In genomic region chr1:118388757-118389453, GRCm38 (mm10) we compare ENCODE assay signal across 8 mouse cellular contexts. TPM values are rescaled to one million over a fixed set of nuclear protein-coding genes. Genes with fewer than 3 reads are reported as not detected.
DNase-seq lines count a peak whose midpoint lies in the region; ATAC-seq lines count a peak whose summit lies in the region.

Gene Clasp1 (plus strand): TSS chr1:118389058.

- peaks cover 45% of the 10 kb centered on the region for H3K79me2 ChIP-seq in macrophage (ENCODE audit: inconsistent target)

- H3K4me2 ChIP-seq in hindbrain, embryonic 16.5 days (ENCODE audit: low read length), result peak within 1 kb of the TSS; percentile 85

- H3K36me3 ChIP-seq in hindbrain, embryonic 16.5 days (ENCODE audit: control insufficient read depth, insufficient read depth, low read length), result no peaks in the 10 kb centered on the region
- no peaks in the 10 kb centered on the region for H3K36me3 ChIP-seq in macrophage (ENCODE audit: inconsistent target)

- peak within 1 kb of the TSS; percentile 91 for H3K9ac ChIP-seq in hindbrain, embryonic 16.5 days (ENCODE audit: low read depth, low read length)

- H3K9me3 ChIP-seq in hindbrain, embryonic 16.5 days (ENCODE audit: control insufficient read depth, low read length), result no peaks in the 10 kb centered on the region

- WGBS in hindbrain, embryonic 16.5 days, result under 1% methylated on average over 44 of the region's 44 CpGs
- WGBS in macrophage (ENCODE audit: missing documents), result under 1% methylated on average over 44 of the region's 44 CpGs

- peak; percentile 96 for ATAC-seq in hindbrain, embryonic 16.5 days

- DNase-seq in WW6 (ENCODE audit: low read depth, low spot score), result peak; percentile 93
- DNase-seq in cerebellum, postnatal 4 days (ENCODE audit: low spot score in 2 of 2), result peak; percentile 88 to 92
- DNase-seq in gastrocnemius, adult 18-20 months (ENCODE audit: low spot score), result peak; percentile 95
- DNase-seq in left cerebral cortex, adult 18-20 months (ENCODE audit: low spot score in 2 of 2), result peak; percentile 95 to 97
- peak; percentile 97 for DNase-seq in right cerebral cortex, adult 18-20 months
- peak; percentile 90 for DNase-seq in urinary bladder, postnatal 10 days (ENCODE audit: low spot score)

- peak within 1 kb of the TSS; percentile 97 for H3K4me3 ChIP-seq in hindbrain, embryonic 16.5 days (ENCODE audit: low read length)
- peak within 1 kb of the TSS; percentile 95 for H3K4me3 ChIP-seq in macrophage (ENCODE audit: inconsistent target)

- H3K4me1 ChIP-seq in hindbrain, embryonic 16.5 days (ENCODE audit: control insufficient read depth, insufficient read depth, low read depth, low read length), result peaks cover 21% of the 10 kb centered on the region

- no peaks in the 10 kb centered on the region for H3K27me3 ChIP-seq in hindbrain, embryonic 16.5 days (replicated peaks; ENCODE audit: control insufficient read depth, insufficient read depth, low read length)

- peak within 1 kb of the TSS; percentile 93 for H3K27ac ChIP-seq in hindbrain, embryonic 16.5 days (ENCODE audit: low read depth, low read length)
- H3K27ac ChIP-seq in macrophage, result peak within 1 kb of the TSS; percentile 86

RNA-seq across cellular contexts. Expression of gene Clasp1, which starts in this region (rescaled TPM):
- 10 to 100 TPM; 45.3 to 47.4 TPM for total RNA-seq in gastrocnemius, adult 18-20 months (2021)
- 84.0 and 96.5 TPM in 2 replicates for polyA plus RNA-seq in hindbrain, embryonic 16.5 days (2015; fragmentation: Nextera tagmentation; extraction: Ambion mirVana)
- total RNA-seq in left cerebral cortex, adult 18-20 months (2021), result 100 to 1,000 TPM; 106 to 109 TPM
- 100 to 1,000 TPM in 22 of 26 experiments, 10 to 100 TPM in 4; 71.8 to 237 (median 190) TPM for total RNA-seq in macrophage (2018; cell fraction: chromatin; rRNA removed)
- 10 to 100 TPM; 16.7 to 27.5 (median 22.3) TPM for total RNA-seq in macrophage (2018; cell fraction: cytosol; rRNA removed)
- 100 to 1,000 TPM in 9 of 26 experiments, 10 to 100 TPM in 17; 34.8 to 161 (median 83.0) TPM for total RNA-seq in macrophage (2018; cell fraction: nucleus; rRNA removed)
- 12.0 to 19.4 TPM (median 13.6 TPM) in 3 replicates for polyA plus RNA-seq in macrophage (2018)

Comparison
In these comparisons a context has a peak if more than half of its experiments do, and no peak if none do; other contexts are left out.
1. Peak in every context shown above with its lines: DNase-seq, ATAC-seq, H3K4me3 ChIP-seq and H3K27ac ChIP-seq.